Mouse (Mus musculus): ENCODE measurements around the gene Ewsr1.

GRCm38 (mm10) chr11:5129035-5129480 is 30.0 kb upstream of the Ewsr1 start:
- TF ChIP-seq CTCF (IDR thresholded peaks at IDR 0.05; ENCODE audit: low read depth) = no peak
- TF ChIP-seq EP300 (optimal IDR thresholded peaks at IDR 0.05) = no peak

Measured in stomach, postnatal 0 days (tissue).